Mouse (Mus musculus): ENCODE data around the gene Fbxw11.

- TF ChIP-seq CTCF (conservative IDR thresholded peaks at IDR 0.05; ENCODE audit: low read length) (no peak), POU5F1 (IDR thresholded peaks at IDR 0.05; ENCODE audit: borderline replicate concordance, low read length) (no peak), NANOG (IDR thresholded peaks at IDR 0.05; ENCODE audit: borderline replicate concordance, low read length) (peak; percentile 57; the same call in 1 of the 2 replicates)
Measured at GRCm38 (mm10) chr11:32704241-32704890, 61.8 kb downstream of the Fbxw11 start.

All from E14TG2a.4 (cell line).